Mouse (Mus musculus) cortical plate, adult 2 months (tissue): Measurements from ENCODE around the gene Tpst2.

ENCODE experiments used
- CTCF ChIP-seq: fragments of 200-500 bp; IDR thresholded peaks from 2 replicates; pipeline ENCODE4 v1.5.1; 2011; ENCODE audit warnings: mild to moderate bottlenecking, control low read depth, low read length; ENCODE audit not compliant: insufficient read depth; ENCODE audit errors: extremely low read depth
- POLR2A ChIP-seq: fragments of 200-500 bp; IDR thresholded peaks from 2 replicates; pipeline ENCODE4 v1.6.1; 2011; ENCODE audit warnings: mild to moderate bottlenecking, low read length, control low read depth; ENCODE audit not compliant: insufficient read depth; ENCODE audit errors: extremely low read depth

GRCm38 (mm10) chr5:112243539-112244274, 32.8 kb upstream of the Tpst2 start:
- no peak for TF ChIP-seq POLR2A
- no peak for TF ChIP-seq CTCF
